Mouse (Mus musculus): Measurements from ENCODE around the gene Btbd6. TPM values are rescaled to one million over a fixed set of nuclear protein-coding genes. Genes with fewer than 3 reads are reported as not detected.

The Btbd6 gene
- polyA plus RNA-seq, 1 experiment, result 5.5 TPM

- Histone ChIP-seq H3K4me3 (ENCODE audit: control insufficient read depth, low read depth, low read length) (no peak overlapping the region), H3K4me1 (ENCODE audit: control insufficient read depth, insufficient read depth, low read length) (peaks cover 23% of the 10 kb centered on the region), H3K36me3 (ENCODE audit: control insufficient read depth, insufficient read depth, low read length) (no peaks in the 10 kb centered on the region), H3K27me3 (ENCODE audit: control insufficient read depth, insufficient read depth, low read length) (no peaks in the 10 kb centered on the region), H3K27ac (ENCODE audit: control insufficient read depth, insufficient read depth, low read depth, low read length) (no peak overlapping the region)
- TF ChIP-seq CTCF (IDR thresholded peaks at IDR 0.05; ENCODE audit: control insufficient read depth, insufficient read depth, insufficient replicate concordance, low read depth, low read length) (no peak), POLR2A (IDR thresholded peaks at IDR 0.05; ENCODE audit: control insufficient read depth, low read depth, low read length) (no peak)
Observed at GRCm38 (mm10) chr12:112938366-112938765, 37.9 kb upstream of the Btbd6 start.

DNA sequence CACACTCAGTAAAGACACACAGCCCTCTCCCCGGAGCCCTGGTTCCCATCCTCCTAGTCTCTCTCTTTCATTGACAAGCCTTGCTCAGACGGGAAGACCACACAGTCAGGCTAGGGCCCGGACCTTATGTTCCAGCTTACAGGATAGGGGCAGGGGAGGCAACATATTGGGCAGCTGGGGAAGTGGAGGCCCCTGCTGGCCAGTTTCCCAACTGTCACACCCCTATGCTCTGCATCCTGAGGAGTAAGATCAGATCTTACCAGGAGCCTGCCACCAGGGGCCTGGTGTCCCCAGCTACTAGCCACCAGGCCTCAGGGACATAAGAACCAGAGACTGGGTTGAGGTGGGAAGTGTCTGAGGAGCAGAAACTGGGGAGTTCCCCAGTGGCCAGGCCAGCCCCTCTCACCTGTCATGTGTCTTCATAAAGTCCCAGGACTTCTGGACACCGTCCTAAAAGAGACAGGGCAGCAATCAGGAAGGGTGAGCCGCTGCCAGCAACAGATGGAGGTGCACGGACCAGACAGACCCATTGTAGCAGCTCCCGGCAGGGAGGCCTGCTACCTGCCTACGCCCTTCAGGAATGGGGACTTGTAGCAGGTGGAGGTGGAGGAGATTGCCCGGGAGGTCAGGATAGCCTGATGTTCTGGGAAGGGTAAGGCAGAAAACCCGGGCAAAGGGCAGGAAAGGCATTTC, 37.3 kb upstream of the Btbd6 start:
- TF ChIP-seq POLR2A (IDR thresholded peaks at IDR 0.05; ENCODE audit: control insufficient read depth, low read depth, low read length), result no peak
- no peak for TF ChIP-seq CTCF (IDR thresholded peaks at IDR 0.05; ENCODE audit: control insufficient read depth, insufficient read depth, insufficient replicate concordance, low read depth, low read length)
- no peak overlapping the region for H3K4me3 ChIP-seq (ENCODE audit: control insufficient read depth, low read depth, low read length)
- H3K36me3 ChIP-seq (ENCODE audit: control insufficient read depth, insufficient read depth, low read length), result no peaks in the 10 kb centered on the region
- H3K27ac ChIP-seq (ENCODE audit: control insufficient read depth, insufficient read depth, low read depth, low read length), result no peak overlapping the region
- H3K27me3 ChIP-seq (ENCODE audit: control insufficient read depth, insufficient read depth, low read length), result no peaks in the 10 kb centered on the region
- peaks cover 23% of the 10 kb centered on the region for H3K4me1 ChIP-seq (ENCODE audit: control insufficient read depth, insufficient read depth, low read length)

DNA sequence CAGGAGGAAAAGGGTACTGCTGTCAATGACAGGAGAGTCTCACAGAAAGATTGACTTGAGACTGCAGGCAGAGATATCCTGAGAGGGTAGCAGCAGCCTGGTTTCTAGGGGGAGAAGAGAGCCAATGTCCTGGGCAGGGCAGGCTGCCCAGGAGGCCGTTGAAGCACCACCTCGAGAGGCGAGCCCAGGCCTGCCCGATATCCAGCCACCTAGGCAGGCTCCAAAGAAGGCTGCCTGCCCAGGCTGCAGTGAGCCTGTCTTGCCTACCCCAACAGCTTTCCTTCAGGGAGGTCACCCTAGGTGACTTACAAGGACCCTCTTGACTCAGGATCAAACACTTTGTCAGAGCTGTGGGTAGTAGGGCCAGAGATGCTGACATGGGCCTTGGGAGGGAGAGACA, 36.0 kb upstream of the Btbd6 start:
- H3K4me3 ChIP-seq (ENCODE audit: control insufficient read depth, low read depth, low read length), result no peak overlapping the region
- peaks cover 23% of the 10 kb centered on the region for H3K4me1 ChIP-seq (ENCODE audit: control insufficient read depth, insufficient read depth, low read length)
- no peak overlapping the region; the same call in 1 of the 2 replicates for H3K27ac ChIP-seq (ENCODE audit: control insufficient read depth, insufficient read depth, low read depth, low read length)

DNA sequence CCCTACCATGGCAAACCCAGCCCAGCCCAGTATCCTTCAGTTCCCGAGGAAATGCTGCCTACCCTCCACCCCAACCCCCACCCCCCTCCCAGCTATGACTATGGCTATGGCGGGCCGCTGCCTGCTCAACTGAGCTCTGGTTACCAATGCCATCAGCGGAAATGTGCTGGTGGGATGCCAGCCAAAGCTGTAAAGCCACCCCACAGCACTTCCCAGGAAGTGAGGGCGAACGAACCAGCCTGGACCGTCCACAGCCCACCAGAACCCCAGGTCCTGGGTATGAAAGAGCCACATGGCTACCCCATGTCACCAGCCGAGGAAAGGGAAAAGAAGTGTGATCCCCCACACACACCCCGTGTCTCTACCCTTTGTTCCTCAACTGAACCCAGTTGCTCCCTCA, 35.6 kb upstream of the Btbd6 start:
- Histone ChIP-seq H3K27me3 (ENCODE audit: control insufficient read depth, insufficient read depth, low read length) (no peaks in the 10 kb centered on the region), H3K36me3 (ENCODE audit: control insufficient read depth, insufficient read depth, low read length) (no peaks in the 10 kb centered on the region), H3K4me3 (ENCODE audit: control insufficient read depth, low read depth, low read length) (no peak overlapping the region), H3K27ac (ENCODE audit: control insufficient read depth, insufficient read depth, low read depth, low read length) (no peak overlapping the region), H3K4me1 (ENCODE audit: control insufficient read depth, insufficient read depth, low read length) (peaks cover 23% of the 10 kb centered on the region)
- TF ChIP-seq CTCF (IDR thresholded peaks at IDR 0.05; ENCODE audit: control insufficient read depth, insufficient read depth, insufficient replicate concordance, low read depth, low read length), result no peak
- TF ChIP-seq POLR2A (IDR thresholded peaks at IDR 0.05; ENCODE audit: control insufficient read depth, low read depth, low read length), result no peak

More for the DNA sequence above, 36.0 kb upstream of the Btbd6 start:
- no peaks in the 10 kb centered on the region for H3K27me3 ChIP-seq (ENCODE audit: control insufficient read depth, insufficient read depth, low read length)
- no peak for TF ChIP-seq CTCF (IDR thresholded peaks at IDR 0.05; ENCODE audit: control insufficient read depth, insufficient read depth, insufficient replicate concordance, low read depth, low read length)
- no peak for TF ChIP-seq POLR2A (IDR thresholded peaks at IDR 0.05; ENCODE audit: control insufficient read depth, low read depth, low read length)
- no peaks in the 10 kb centered on the region for H3K36me3 ChIP-seq (ENCODE audit: control insufficient read depth, insufficient read depth, low read length)

- H3K27me3 ChIP-seq (ENCODE audit: control insufficient read depth, insufficient read depth, low read length), result no peaks in the 10 kb centered on the region
- no peak for TF ChIP-seq CTCF (IDR thresholded peaks at IDR 0.05; ENCODE audit: control insufficient read depth, insufficient read depth, insufficient replicate concordance, low read depth, low read length)
- no peak for TF ChIP-seq POLR2A (IDR thresholded peaks at IDR 0.05; ENCODE audit: control insufficient read depth, low read depth, low read length)
- peak overlapping the region; percentile 91 for H3K4me3 ChIP-seq (ENCODE audit: control insufficient read depth, low read depth, low read length)
- no peak overlapping the region for H3K27ac ChIP-seq (ENCODE audit: control insufficient read depth, insufficient read depth, low read depth, low read length)
- H3K4me1 ChIP-seq (ENCODE audit: control insufficient read depth, insufficient read depth, low read length), result peaks cover 23% of the 10 kb centered on the region
- H3K36me3 ChIP-seq (ENCODE audit: control insufficient read depth, insufficient read depth, low read length), result no peaks in the 10 kb centered on the region
Observed at GRCm38 (mm10) chr12:112941156-112941775, 35.0 kb upstream of the Btbd6 start.

DNA sequence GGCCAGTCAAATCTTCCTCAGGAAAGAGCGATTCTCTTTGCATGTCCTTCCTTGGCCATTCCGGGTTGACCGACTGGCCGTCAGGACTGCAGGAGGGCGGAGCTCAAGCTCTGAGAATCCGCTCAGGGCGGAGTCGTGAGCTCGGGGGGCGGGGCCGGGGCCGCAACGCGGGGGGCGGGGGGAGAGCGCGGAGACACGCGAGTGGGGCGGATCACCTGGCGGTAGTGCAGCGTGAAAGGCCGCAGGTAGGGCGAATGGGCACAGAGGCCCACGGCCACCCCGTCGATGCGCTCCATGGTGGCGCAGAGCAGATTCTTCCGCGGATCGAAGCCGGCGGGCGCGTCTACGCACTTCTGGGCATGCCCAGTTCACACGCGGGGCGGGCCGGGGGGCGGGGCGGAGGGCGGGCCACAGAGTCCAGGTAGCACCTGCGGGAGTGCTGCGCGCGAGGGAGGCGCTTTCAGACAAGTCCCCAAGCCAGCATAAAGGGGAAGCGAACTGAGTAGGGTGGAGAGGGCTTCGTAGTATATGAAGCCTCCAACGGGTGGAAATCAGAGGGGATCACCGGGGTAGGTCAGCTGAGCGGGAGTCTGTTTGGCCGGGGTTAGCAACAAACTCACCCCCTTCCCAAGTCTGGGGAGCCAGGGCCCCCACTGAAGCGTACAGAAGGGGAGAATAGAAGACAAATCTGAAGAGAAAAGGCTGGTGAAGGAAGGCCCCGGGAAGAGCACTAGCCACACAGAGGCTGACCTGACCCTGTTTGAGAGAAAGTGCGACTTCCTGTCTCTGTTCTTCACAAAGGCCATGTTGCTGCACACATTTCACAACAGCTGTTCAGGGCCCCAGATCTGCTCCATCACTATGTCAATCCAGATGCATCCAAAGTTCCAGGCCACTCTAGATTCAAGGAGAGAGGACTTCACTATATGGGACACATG, 34.2 kb upstream of the Btbd6 start, which contains the start of gene Nudt14:
TSS of gene Nudt14 (minus strand) at position 349 of the 938 bp plus-strand sequence.
- peaks cover 23% of the 10 kb centered on the region for H3K4me1 ChIP-seq (ENCODE audit: control insufficient read depth, insufficient read depth, low read length)
- TF ChIP-seq CTCF (IDR thresholded peaks at IDR 0.05; ENCODE audit: control insufficient read depth, insufficient read depth, insufficient replicate concordance, low read depth, low read length), result no peak
- no peak; the same call in 1 of the 2 replicates for TF ChIP-seq POLR2A (IDR thresholded peaks at IDR 0.05; ENCODE audit: control insufficient read depth, low read depth, low read length)
- no peaks in the 10 kb centered on the region for H3K36me3 ChIP-seq (ENCODE audit: control insufficient read depth, insufficient read depth, low read length)
- H3K4me3 ChIP-seq (ENCODE audit: control insufficient read depth, low read depth, low read length), result peak within 1 kb of the TSS; percentile 91
- H3K27ac ChIP-seq (ENCODE audit: control insufficient read depth, insufficient read depth, low read depth, low read length), result no peak within 1 kb of the TSS
- H3K27me3 ChIP-seq (ENCODE audit: control insufficient read depth, insufficient read depth, low read length), result no peaks in the 10 kb centered on the region

DNA sequence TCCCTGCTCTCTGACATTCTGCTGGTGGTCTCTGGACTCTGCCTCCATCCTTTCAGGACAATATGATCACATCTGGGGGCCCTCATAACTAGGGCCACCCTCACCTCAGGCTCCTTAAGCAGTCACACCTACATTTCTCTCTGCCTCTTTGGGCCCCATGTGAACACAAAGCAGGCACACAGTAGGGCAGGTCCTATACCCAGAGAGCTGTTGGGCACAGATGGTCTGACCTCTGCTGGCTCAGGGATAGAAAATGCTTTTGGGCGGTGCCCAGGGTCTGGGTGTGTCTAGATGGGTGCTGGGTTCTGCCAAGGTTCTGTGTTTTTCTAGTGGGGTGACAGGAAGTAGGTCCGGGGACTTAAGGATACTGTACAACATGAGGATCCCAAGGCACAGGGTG, 32.6 kb upstream of the Btbd6 start:
- H3K4me1 ChIP-seq (ENCODE audit: control insufficient read depth, insufficient read depth, low read length), result peaks cover 23% of the 10 kb centered on the region

More for the DNA sequence above, 32.6 kb upstream of the Btbd6 start:
- Histone ChIP-seq H3K27me3 (ENCODE audit: control insufficient read depth, insufficient read depth, low read length) (no peaks in the 10 kb centered on the region), H3K36me3 (ENCODE audit: control insufficient read depth, insufficient read depth, low read length) (no peaks in the 10 kb centered on the region), H3K4me3 (ENCODE audit: control insufficient read depth, low read depth, low read length) (no peak overlapping the region), H3K27ac (ENCODE audit: control insufficient read depth, insufficient read depth, low read depth, low read length) (no peak overlapping the region)
- TF ChIP-seq CTCF (IDR thresholded peaks at IDR 0.05; ENCODE audit: control insufficient read depth, insufficient read depth, insufficient replicate concordance, low read depth, low read length) (no peak), POLR2A (IDR thresholded peaks at IDR 0.05; ENCODE audit: control insufficient read depth, low read depth, low read length) (no peak)

All from testis, adult 2 months (tissue).